Mouse (Mus musculus) neural tube, embryonic 15.5 days (tissue): ENCODE measurements around the gene Pias3. TPM values are rescaled to one million over a fixed set of nuclear protein-coding genes. Genes with fewer than 3 reads are reported as not detected.
"Not testable (repeated sequence)": the region's sequence is repeated elsewhere in the genome, so short reads cannot be mapped to it uniquely, and the experiment has no call there.

Experiments used
- ATAC-seq: fragments of 200-750 bp; cut with Nextera tagmentation; 2 replicates; pipeline ENCODE4 v1.8.0; 2017; ENCODE audit warnings: mild to moderate bottlenecking, moderate TSS enrichment, moderate library complexity; ENCODE audit not compliant: low FRiP score
- H3K27ac ChIP-seq: fragments of 300-500 bp; sonication (generic); replicated peaks from 2 replicates; pipeline ENCODE4 v1.5.1; 2015; ENCODE audit warnings: mild to moderate bottlenecking, inconsistent platforms
- H3K27me3 ChIP-seq: fragments of 300-500 bp; sonication (generic); replicated peaks from 2 replicates; pipeline ENCODE4 v1.6.1; 2015; ENCODE audit warnings: inconsistent platforms
- H3K36me3 ChIP-seq: fragments of 300-500 bp; sonication (generic); 2 replicates; pipeline ENCODE4 v1.6.1; 2015; ENCODE audit warnings: inconsistent platforms
- H3K4me1 ChIP-seq: fragments of 300-500 bp; sonication (generic); 2 replicates; pipeline ENCODE4 v1.6.1; 2015; ENCODE audit warnings: inconsistent platforms
- H3K4me2 ChIP-seq: fragments of 300-500 bp; sonication (generic); 2 replicates; pipeline ENCODE4 v1.6.1; 2015; ENCODE audit warnings: inconsistent platforms, mild to moderate bottlenecking, moderate library complexity
- H3K4me3 ChIP-seq: fragments of 300-500 bp; sonication (generic); replicated peaks from 2 replicates; pipeline ENCODE4 v1.5.1; 2015; ENCODE audit warnings: mild to moderate bottlenecking, inconsistent platforms
- H3K9ac ChIP-seq: fragments of 300-500 bp; sonication (generic); replicated peaks from 2 replicates; pipeline ENCODE4 v1.6.1; 2015; ENCODE audit warnings: mild to moderate bottlenecking, inconsistent platforms
- H3K9me3 ChIP-seq: fragments of 300-500 bp; sonication (generic); replicated peaks from 2 replicates; pipeline ENCODE4 v1.6.1; 2016; ENCODE audit warnings: inconsistent platforms
- WGBS: fragments of 180-500 bp; shearing (Covaris S2); methylation state at CpG from one replicate; pipeline ENCODE4 v1.1.7; 2015; ENCODE audit warnings: mixed read lengths; 5-methylcytosine and 5-hydroxymethylcytosine counted together
- polyA plus RNA-seq: library from polyadenylated mRNA; unstranded; fragments of >200 nt; fragmentation: Nextera tagmentation; extraction: Ambion mirVana; gene quantifications from 2 replicates; pipeline ENCODE4 v1.2.1, GENCODE M21; 2015

Pias3 gene
- polyA plus RNA-seq, 1 experiment from 2014 or later, result 36.2 TPM

DNA sequence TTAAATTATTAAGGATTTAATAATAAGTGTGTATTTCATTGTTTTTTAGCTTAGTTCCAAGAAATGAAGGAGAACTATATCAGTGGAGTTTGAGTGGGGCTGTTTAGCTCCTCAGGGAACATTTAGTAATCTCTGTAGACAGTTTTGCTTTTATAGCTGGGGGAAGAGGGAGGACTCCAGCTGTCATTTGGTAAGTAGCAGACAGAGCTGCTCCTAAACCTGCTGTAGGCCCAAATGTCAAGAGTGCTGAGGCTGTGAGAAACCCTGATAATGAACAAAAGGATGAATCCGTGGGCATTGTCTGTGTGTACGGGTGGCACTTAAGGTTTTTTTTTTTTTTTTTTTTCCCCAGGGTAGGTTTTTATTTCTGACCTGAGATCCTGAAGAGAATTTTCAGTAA, 39.0 kb downstream of the Pias3 start:
- Histone ChIP-seq H3K36me3 (no peaks in the 10 kb centered on the region), H3K4me1 (peaks cover 11% of the 10 kb centered on the region), H3K4me3 (no peak overlapping the region), H3K27me3 (no peaks in the 10 kb centered on the region), H3K27ac (no peak overlapping the region), H3K4me2 (no peak overlapping the region), H3K9ac (no peak overlapping the region), H3K9me3 (no peaks in the 10 kb centered on the region)
- no peak for ATAC-seq
- 58% methylated on average over 2 of the region's 2 CpGs for WGBS

DNA sequence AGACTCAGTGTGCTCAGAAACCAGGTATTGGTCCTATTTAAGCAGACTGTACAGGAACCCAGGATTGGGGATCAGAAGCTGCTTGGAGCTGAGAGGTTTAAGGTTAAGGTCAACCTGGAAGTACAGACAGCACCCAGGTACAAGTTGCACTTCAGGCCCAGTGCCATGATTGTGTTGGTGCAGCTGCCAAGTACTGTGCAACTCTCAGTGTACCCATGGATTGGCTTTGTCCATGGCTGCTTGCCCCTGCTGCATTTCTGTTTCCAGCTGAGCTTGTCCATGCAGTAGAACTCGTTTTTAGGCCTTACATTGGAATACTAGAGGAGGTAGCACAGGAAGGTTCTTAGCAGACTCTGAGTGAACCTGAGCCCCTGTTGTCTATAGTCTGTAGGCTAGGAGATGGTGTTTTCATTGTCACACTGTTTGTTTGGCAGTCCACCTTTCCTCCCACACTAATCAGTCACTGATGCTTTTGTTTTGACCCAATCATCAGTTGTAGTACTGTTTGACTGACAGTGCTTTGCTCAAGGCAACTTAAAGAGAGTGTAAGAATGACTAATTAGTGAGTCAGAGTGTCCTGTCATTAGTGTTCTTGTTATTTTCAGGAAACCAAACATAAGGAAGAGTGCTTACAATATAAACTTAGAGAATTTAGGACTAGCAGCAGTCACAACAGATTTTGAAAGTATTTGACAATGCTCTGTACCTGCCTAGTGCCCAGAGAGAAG, 41.0 kb downstream of the Pias3 start:
- no peak for ATAC-seq
- Histone ChIP-seq H3K4me1 (peaks cover 2% of the 10 kb centered on the region; the same call in 1 of the 2 replicates), H3K9me3 (no peaks in the 10 kb centered on the region), H3K4me2 (no peak overlapping the region), H3K36me3 (no peaks in the 10 kb centered on the region), H3K27ac (no peak overlapping the region), H3K4me3 (no peak overlapping the region), H3K27me3 (no peaks in the 10 kb centered on the region), H3K9ac (no peak overlapping the region)
- WGBS, result 58% methylated on average over 1 of the region's 1 CpGs

DNA sequence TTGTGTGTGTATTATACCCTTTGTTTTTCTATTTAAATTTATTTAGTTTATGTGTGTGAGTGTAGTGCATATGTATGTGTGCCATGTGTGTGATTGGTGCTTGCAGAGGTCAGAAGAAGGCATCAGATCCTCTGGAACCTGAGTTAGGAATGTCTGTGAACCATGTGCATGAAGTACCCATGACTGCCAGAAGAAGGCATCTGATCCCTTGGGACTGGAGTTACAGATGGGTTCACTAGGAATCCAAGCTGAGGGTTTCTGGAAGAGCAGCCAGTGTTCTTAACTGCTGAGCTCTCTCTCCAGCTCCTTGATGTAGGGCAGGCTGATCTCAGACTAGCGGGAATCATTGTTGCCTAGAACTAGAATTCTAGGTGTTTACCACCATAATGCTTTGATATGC, 41.8 kb downstream of the Pias3 start:
- 93% methylated on average over 1 of the region's 1 CpGs for WGBS
- ATAC-seq, result no peak

DNA sequence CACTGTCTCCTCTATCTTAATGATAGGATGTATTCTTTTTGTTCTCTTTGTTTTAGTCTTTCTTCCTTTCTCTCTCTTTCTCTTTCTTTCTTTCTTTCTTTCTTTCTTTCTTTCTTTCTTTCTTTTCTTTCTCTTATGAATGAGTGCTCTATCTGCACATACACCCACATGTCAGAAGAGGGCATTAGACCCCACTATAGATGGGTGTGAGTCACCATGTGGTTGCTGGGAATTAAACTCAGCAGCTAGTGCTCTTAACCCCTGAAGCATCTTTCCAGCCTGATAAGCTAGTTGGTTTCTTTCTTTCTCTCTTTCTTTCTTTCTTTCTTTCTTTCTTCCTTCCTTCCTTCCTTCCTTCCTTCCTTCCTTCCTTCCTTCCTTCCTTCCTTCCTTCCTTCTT, 44.1 kb downstream of the Pias3 start:
- H3K27me3 ChIP-seq, H3K36me3 ChIP-seq, ATAC-seq, H3K4me3 ChIP-seq, H3K4me2 ChIP-seq, H3K9me3 ChIP-seq, H3K4me1 ChIP-seq, H3K27ac ChIP-seq, H3K9ac ChIP-seq: not testable (repeated sequence)

More for the DNA sequence above, 41.8 kb downstream of the Pias3 start:
- peaks cover 2% of the 10 kb centered on the region; the same call in 1 of the 2 replicates for H3K4me1 ChIP-seq
- no peaks in the 10 kb centered on the region for H3K27me3 ChIP-seq
- no peak overlapping the region for H3K27ac ChIP-seq
- no peak overlapping the region for H3K9ac ChIP-seq
- no peak overlapping the region for H3K4me2 ChIP-seq
- no peak overlapping the region for H3K4me3 ChIP-seq
- H3K9me3 ChIP-seq, result no peaks in the 10 kb centered on the region
- no peaks in the 10 kb centered on the region for H3K36me3 ChIP-seq

DNA sequence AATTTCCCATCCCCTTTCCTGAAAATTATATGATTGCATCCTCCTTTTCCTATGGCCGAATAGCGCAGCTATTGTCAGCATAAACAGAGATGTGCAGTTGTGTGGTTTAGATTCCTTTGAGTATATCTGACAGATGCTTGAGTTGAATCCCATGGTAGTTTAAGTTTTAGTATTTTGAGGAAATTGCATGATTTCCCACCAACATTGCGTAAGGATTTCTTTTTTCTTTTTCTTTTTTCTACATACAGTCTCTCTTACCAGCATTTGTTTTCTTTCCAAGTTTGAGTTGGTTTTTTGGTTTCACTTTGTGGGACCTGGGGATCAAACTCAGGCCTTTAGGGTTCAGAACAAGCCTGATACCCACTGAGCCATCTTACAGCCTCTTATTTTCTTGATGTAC, 48.2 kb downstream of the Pias3 start:
- Histone ChIP-seq H3K27ac (no peak overlapping the region), H3K4me3 (no peak overlapping the region), H3K27me3 (no peaks in the 10 kb centered on the region), H3K36me3 (no peaks in the 10 kb centered on the region), H3K9me3 (no peaks in the 10 kb centered on the region), H3K4me1 (no peaks in the 10 kb centered on the region), H3K9ac (no peak overlapping the region), H3K4me2 (no peak overlapping the region)
- no peak for ATAC-seq
- 96% methylated on average over 3 of the region's 3 CpGs for WGBS

DNA sequence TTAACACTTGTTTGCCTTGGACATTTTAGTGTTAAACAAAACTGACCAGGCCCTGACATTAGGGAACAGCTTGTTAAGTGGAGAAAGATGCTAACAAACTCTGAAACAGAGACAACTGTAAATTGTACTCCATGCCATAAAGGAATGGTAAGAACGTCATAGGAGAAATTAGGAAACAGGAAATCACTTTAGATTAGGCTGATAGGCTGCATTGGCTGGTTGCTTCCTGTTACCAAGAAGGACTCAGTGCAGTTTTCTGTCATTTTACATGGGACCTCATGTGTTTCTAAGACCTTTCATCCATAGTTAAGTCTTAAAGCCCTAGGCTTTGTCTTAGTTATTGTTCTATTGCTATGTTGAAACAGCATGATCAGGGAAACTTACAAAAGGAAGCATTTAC, 50.6 kb downstream of the Pias3 start:
- no peak for ATAC-seq
- 68% methylated on average over 1 of the region's 1 CpGs for WGBS
- Histone ChIP-seq H3K4me3 (no peak overlapping the region), H3K27ac (no peak overlapping the region), H3K9ac (no peak overlapping the region), H3K36me3 (no peaks in the 10 kb centered on the region), H3K27me3 (no peaks in the 10 kb centered on the region), H3K4me1 (no peaks in the 10 kb centered on the region), H3K9me3 (no peaks in the 10 kb centered on the region), H3K4me2 (no peak overlapping the region)

Other genes with a start within 250 kb of the Pias3 start
- gene BC107364, start 244.1 kb upstream of the Pias3 start, polyA plus RNA-seq, result not detected in 2 replicates
- 2.4 and 3.0 TPM in 2 replicates for gene Hfe2, start 171.2 kb upstream of the Pias3 start, polyA plus RNA-seq
- 52.5 and 72.5 TPM in 2 replicates for gene Txnip, start 138.4 kb upstream of the Pias3 start, polyA plus RNA-seq
- gene Gm16253, start 119.4 kb upstream of the Pias3 start, polyA plus RNA-seq, result 1.8 TPM in 2 replicates
- gene Polr3gl, start 102.2 kb upstream of the Pias3 start, polyA plus RNA-seq, result 35.2 and 35.8 TPM in 2 replicates
- gene Ankrd34a, start 99.7 kb upstream of the Pias3 start, polyA plus RNA-seq, result 18.6 and 21.0 TPM in 2 replicates
- 5.6 and 6.3 TPM in 2 replicates for gene Lix1l, start 95.2 kb upstream of the Pias3 start, polyA plus RNA-seq
- gene Rbm8a, start 66.5 kb upstream of the Pias3 start, polyA plus RNA-seq, result 108 and 109 TPM in 2 replicates
- gene Pex11b, start 61.0 kb upstream of the Pias3 start, polyA plus RNA-seq, result 58.8 and 64.9 TPM in 2 replicates
- gene Gm42957, start 60.9 kb upstream of the Pias3 start, polyA plus RNA-seq, result 0.06 and 0.20 TPM in 2 replicates
- gene Itga10, start 50.8 kb upstream of the Pias3 start, polyA plus RNA-seq, result 1.3 and 1.4 TPM in 2 replicates
- 2.3 and 2.4 TPM in 2 replicates for gene Ankrd35, start 26.3 kb upstream of the Pias3 start, polyA plus RNA-seq
- gene Nudt17, start 12.2 kb downstream of the Pias3 start, polyA plus RNA-seq, result 20.0 and 24.7 TPM in 2 replicates
- gene Polr3c, start 31.2 kb downstream of the Pias3 start, polyA plus RNA-seq, result 31.5 and 35.7 TPM in 2 replicates
- 76.7 and 77.9 TPM in 2 replicates for gene Rnf115, start 31.3 kb downstream of the Pias3 start, polyA plus RNA-seq
- gene Pdzk1, start 132.9 kb downstream of the Pias3 start, polyA plus RNA-seq, result 0.12 and 0.34 TPM in 2 replicates
- gene Cd160, start 133.0 kb downstream of the Pias3 start, polyA plus RNA-seq, result 0.19 and 6.5 TPM in 2 replicates
- gene Gja5, start 208.3 kb downstream of the Pias3 start, polyA plus RNA-seq, result 3.0 and 4.4 TPM in 2 replicates
- 37.7 and 39.2 TPM in 2 replicates for gene Gpr89, start 209.0 kb downstream of the Pias3 start, polyA plus RNA-seq
- 0.03 and 0.05 TPM in 2 replicates for gene Gja8, start 229.6 kb downstream of the Pias3 start, polyA plus RNA-seq